Mouse (Mus musculus) embryo, embryonic 9.5 days (tissue): ENCODE measurements around the gene Acp6.
"Not testable (repeated sequence)": the region's sequence is repeated elsewhere in the genome, so short reads cannot be mapped to it uniquely, and the experiment has no call there.

Experiments used
- DNase-seq: peaks from one replicate; pipeline ENCODE4 v3.0.0-alpha.2; 2017; ENCODE audit errors: extremely low spot score

Gene Acp6

DNA sequence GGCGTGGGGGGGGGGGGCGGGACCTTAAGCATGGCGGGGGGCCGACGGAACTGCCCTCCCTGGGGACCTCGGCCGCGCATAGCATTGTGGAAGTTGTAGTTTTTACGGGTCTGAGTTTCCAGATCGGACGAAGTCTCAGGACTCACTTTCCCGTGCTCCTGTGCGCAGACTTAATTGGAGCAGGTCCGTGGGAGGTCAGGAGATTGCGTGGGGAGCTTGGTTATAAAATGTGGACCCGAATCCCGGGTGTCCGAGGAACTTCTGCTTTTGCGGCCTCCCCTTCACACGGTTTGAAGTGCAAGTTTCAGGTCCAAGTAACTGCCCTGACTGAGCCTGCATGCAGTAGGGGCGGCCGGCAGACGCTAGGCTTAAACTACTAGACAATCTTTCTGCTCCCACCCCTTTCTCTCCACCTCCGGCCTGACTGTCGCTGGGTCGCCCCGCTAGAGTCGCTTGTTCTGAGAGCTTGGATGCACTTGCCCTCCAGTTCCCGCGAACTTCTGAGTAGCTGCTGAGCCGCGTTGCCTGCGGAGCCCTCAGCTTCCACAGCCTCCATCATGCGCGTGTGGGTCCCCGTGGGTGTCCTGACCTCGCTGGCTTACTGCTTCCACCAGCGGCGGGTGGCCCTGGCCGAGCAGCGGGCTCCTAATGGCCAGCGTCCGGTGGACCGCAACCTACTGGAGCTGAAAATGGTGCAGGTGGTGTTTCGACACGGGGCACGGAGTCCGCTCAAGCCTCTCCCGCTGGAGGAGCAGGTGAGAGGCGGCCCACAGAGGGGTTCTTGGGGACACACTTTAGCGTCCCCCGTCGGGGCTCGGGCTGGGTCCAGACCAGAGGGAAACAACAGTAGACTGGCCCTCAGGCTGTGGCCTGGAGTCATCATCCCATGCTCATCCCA, at the start of gene Acp6:
Gene Acp6, plus strand, starts transcription at position 167 of the 898 bp plus-strand sequence.
- peak; percentile 93 for DNase-seq

DNA sequence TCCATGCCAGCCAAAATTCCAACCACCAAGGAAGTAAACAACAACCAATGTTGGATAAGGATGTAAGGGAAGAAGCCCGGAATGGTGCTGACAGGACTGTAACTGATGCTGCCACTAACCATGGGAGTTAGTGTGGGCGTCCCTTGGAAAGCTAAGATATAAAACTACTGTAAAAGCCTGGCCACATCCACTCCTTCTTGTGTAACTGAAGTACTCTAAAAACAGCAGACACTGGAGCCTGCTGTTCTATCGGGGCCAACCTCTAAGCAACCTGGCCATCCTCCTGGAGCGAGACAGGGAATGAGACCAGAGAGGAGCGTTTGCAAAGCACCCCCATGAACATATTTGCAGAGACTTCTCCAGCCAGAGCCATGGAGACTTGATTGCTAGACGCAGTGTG, 41.1 kb upstream of the Acp6 start:
- DNase-seq, result no peak

DNA sequence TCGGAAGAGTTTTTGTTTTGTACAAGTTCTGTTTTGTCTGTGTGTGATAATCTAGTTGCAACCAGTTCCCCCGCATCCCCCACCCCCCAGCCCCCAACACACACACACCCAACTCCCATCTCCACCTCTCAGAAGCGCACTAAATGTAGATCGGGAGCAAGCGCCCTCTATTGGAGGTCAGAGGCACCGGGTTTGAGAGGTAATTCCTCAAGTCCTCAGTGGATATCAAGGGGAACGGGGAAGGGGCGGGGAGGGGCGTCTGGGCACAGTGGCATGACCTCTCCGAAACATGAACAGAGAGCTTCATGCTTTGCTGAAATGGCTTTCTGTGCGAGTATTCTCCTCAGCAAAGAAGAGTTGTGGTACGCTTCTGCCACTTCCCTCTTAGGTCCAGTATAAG, 40.3 kb upstream of the Acp6 start:
- no peak for DNase-seq

- DNase-seq, result peak; percentile 2
Measured at GRCm38 (mm10) chr3:97124193-97124592, 34.4 kb upstream of the Acp6 start.

- no peak for DNase-seq
Measured at GRCm38 (mm10) chr3:97129410-97129809, 29.2 kb upstream of the Acp6 start.

- DNase-seq, result not testable (repeated sequence)
Measured at GRCm38 (mm10) chr3:97137666-97138065, 20.9 kb upstream of the Acp6 start.

GRCm38 (mm10) chr3:97151092-97151491, 7.5 kb upstream of the Acp6 start:
- DNase-seq, result no peak

DNA sequence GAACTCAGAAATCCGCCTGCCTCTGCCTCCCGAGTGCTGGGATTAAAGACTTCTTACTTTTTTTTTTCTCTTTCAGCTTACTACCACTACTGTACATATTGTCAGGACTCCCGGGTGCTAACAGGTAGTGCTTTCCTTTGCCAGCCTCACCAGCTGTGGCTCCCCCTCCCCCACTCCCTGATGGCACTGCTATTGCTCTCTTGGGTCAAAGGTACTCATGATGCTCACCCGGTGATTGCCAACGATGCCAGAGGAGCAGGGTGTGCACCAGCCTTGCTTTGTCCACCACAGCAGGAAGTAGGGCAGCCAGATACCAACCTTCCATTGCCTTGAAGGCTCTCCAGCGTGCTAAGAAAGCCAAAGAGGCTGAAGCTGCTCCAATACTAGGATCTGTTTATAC, 2.1 kb upstream of the Acp6 start:
- DNase-seq, result no peak

DNA sequence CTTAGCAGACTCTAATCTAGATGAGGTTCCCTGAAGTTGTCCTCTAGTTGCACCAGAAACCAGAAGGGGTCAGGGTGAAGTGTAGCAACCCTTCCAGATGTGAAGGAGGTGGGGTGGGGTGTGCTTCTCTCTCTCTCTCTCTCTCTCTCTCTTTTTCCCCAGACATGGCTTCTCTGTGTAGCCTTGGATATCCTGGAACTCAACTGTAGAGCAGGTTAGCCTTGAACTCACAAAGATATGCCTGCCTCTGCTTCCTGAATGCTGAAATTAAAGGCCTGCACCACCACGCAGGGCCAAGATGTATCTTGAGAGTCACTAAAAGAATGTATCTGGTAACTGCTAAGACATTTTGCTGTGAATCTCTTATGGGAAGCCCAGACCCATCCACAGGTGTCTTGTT, 1.3 kb upstream of the Acp6 start:
- no peak for DNase-seq

DNA sequence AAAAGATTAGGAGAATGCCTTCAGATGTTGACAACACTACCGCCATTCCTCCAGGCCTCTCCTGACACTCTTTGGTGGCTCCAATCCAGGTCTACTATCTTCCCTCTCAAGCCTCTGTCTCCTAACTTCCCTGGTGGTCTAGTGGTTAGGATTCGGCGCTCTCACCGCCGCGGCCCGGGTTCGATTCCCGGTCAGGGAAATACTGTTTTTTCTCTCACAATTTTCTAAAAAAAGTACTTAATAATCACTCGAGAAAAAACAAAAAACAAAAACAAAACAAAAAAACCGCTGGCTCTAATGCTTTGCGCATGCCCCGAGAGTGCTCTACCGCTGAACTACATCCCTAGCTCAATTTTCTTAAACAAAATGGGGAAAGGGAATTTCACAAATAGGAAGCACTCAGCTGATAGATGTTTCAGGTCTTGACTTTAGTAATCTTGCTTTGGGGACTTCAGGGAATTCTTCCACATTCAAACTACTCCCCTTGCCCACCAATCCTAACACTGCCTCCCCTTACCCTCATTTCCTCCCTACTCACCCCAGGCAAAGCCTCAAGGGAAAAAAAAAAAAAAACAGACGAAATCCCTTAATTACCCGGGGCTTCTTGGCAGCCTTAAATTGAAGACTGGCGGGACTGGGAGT, 498 bp upstream of the Acp6 start:
- peak; percentile 93 for DNase-seq

DNA sequence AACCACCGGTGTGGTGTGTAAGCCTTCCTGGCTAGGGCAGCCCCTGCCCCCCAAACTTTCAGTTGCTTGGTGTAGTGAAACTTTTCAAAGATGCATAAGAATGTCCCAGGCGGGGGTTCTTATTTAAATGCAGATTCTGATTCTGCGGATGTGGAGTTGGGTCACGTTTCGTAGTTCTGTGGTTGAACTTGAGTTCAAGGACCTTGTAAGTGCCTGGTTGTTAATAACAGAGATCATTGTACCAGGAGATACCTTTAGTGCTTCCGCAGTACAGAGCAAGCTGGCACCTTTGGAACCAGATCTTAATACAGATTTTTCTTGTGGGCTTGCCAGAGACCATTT, 903 bp downstream of the Acp6 start:
- no peak for DNase-seq

DNA sequence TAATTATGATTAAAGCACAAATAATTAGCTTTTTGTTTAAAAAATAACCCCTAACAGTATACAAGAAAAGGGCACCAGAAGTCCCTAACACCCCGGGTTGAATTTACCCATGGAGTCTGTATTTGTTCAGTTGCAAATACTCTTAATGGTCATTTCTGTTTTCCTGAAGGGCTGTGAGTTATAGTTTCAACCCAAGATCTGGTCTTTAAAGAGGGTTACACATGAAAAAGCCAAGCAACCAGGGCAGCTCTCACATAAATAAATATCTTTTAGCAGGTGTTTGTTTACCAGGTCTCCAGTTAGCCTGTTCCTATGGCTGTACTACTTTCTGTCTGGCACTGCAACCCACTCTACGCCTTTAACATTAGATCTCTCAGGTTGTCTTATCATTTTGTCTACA, 1.4 kb downstream of the Acp6 start:
- no peak for DNase-seq

DNA sequence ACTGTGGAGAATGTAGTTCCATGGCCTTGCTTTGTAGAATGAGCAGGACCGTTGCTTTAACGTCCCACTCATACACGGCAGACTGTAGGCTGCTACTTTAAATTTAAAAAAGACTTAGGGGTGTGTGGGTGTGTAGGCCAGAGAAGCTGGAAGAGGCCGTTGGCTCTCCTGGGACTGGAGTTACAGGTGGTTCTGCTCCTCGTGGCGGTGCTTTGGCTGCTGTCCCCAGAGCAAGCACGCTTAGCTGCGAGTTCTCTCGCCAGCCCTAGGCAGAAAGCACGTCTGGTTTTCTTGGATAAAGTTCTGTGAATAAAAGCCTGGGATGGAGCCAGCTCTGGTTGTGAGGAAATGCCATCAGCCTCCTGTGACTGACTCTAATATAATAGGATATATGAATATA, 2.3 kb downstream of the Acp6 start:
- no peak for DNase-seq

DNA sequence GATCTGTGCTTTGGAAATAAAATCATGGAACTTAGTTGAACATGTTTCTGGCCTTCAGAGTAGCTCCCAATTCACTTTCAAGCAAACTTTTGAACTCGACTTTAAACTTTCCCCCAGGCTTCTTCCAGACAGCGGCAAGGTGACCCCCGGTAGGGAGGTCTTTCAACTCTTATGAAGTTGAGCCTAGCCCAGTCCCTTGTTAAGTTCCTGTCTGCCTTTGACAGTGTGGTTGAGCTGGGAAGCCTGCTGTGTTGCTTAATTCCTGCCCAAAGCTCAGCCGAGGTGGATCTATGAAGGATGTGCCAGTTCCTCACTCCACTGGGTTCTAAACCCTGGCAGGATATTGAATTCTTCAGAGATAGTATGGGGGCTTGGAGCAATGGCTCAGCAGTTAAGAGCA, 3.2 kb downstream of the Acp6 start:
- DNase-seq, result no peak

GRCm38 (mm10) chr3:97164477-97164876, 5.9 kb downstream of the Acp6 start:
- no peak for DNase-seq

- DNase-seq, result no peak
Measured at GRCm38 (mm10) chr3:97167126-97167525, 8.5 kb downstream of the Acp6 start.

GRCm38 (mm10) chr3:97171531-97171930, 13.0 kb downstream of the Acp6 start:
- DNase-seq, result no peak

- no peak for DNase-seq
Measured at GRCm38 (mm10) chr3:97172231-97172630, 13.7 kb downstream of the Acp6 start.

DNA sequence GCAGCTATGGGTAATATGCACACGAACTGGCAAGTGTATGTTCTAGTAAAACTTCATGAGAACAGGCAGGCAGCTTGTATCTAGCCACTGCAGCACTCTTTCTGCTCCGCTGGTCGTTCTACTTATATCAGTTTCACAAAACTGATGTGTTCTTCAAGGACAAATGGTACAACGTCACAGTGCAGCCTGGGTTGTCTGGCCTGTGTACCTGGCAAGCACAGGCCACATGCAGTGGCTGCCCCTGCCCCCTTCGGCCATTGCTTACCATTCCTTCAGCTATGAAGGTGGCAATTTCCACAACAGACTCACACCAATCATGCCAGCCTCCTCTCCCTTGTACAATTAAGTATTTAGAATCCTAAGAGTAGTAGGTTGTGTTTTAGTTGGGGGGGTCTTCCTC, 14.1 kb downstream of the Acp6 start:
- no peak for DNase-seq

DNA sequence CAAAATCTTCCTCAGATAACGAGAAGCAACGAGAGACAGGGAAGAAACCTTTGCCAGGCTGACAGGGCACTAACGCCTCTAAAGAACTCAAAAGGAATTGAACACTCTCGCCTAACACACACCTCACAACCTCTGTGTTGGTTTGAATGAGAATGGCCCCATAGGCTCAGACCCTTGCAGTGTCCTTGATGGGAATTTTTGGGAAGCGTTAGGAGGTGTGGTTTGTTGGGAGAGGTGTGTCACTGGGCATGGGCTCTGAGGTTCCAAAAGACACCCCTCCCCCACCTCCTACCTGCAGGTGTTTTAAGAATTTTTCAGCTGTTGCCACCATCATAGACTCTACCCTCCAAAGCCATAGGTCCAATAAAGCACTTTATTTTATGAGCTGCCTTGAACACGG, 20.3 kb downstream of the Acp6 start:
- DNase-seq, result no peak

- no peak for DNase-seq
Measured at GRCm38 (mm10) chr3:97180527-97180926, 21.9 kb downstream of the Acp6 start.

DNA sequence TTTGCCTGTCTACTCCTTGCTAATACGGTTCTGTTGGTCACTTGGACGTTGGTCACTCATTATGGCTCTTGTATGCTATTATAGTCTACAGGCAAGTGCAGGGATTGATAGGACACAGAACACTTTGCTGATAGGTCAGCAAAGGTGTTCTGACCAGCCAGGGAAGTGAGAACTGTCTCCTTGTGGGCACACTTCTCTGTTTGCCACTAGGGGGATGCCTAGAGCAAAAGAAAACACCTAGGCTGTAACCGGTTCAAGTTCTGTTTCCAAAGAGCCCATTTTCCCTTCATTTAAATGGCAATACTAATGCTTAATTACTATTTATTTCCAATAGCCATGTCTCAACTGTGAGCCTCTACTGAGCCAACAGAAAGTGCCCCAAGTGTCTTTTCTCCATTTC, 25.2 kb downstream of the Acp6 start:
- DNase-seq, result no peak

- DNase-seq, result peak; percentile 59
Measured at GRCm38 (mm10) chr3:97185098-97185860, 26.7 kb downstream of the Acp6 start.
